Mouse (Mus musculus) C2C12 (cell line): ENCODE results near the gene Prr12. TPM values are rescaled to one million over a fixed set of nuclear protein-coding genes. Genes with fewer than 3 reads are reported as not detected.

ENCODE experiments used
- H3K27me3 ChIP-seq: one replicate; pipeline ENCODE4 v1.6.1; 2011; ENCODE audit not compliant: control insufficient read depth, insufficient read depth, insufficient read length
- H3K36me3 ChIP-seq: one replicate; pipeline ENCODE4 v1.6.1; 2011; ENCODE audit not compliant: control insufficient read depth, insufficient read depth
- H3K4me3 ChIP-seq: one replicate; pipeline ENCODE4 v1.5.1; 2011; ENCODE audit warnings: mild to moderate bottlenecking, control low read depth; ENCODE audit not compliant: poor library complexity, insufficient read depth, severe bottlenecking
- H3K79me2 ChIP-seq: one replicate; pipeline ENCODE4 v1.6.1; 2011; ENCODE audit not compliant: control insufficient read depth, insufficient read depth
- H3K79me3 ChIP-seq: one replicate; pipeline ENCODE4 v1.6.1; 2011; ENCODE audit warnings: low read depth, control low read depth
- H3ac ChIP-seq: one replicate; pipeline ENCODE3; 2011; ENCODE audit warnings: low read depth; ENCODE audit not compliant: control insufficient read depth, insufficient read length
- CEBPB ChIP-seq: IDR thresholded peaks from one replicate; pipeline ENCODE4 v1.6.1; 2011; ENCODE audit warnings: low read depth, mild to moderate bottlenecking, control low read depth, moderate library complexity
- CTCF ChIP-seq: IDR thresholded peaks from one replicate; pipeline ENCODE4 v1.5.1; 2011; ENCODE audit not compliant: control insufficient read depth, insufficient read depth, insufficient read length
- FOSL1 ChIP-seq: IDR thresholded peaks from one replicate; pipeline ENCODE4 v1.8.0; 2011; ENCODE audit warnings: mild to moderate bottlenecking, low read length; ENCODE audit not compliant: poor library complexity, insufficient read depth, severe bottlenecking
- MAX ChIP-seq: IDR thresholded peaks from one replicate; pipeline ENCODE4 v1.6.1; 2011; ENCODE audit warnings: mild to moderate bottlenecking, control low read depth
- MYOD1 ChIP-seq: IDR thresholded peaks from one replicate; pipeline ENCODE4 v1.6.1; 2011; ENCODE audit warnings: low read depth; ENCODE audit not compliant: control insufficient read depth, insufficient read length
- MYOG ChIP-seq: IDR thresholded peaks from one replicate; pipeline ENCODE4 v1.6.1; 2011; ENCODE audit not compliant: control insufficient read depth, insufficient read length; ENCODE audit errors: extremely low read depth
- USF1 ChIP-seq: IDR thresholded peaks from one replicate; pipeline ENCODE4 v1.6.1; 2011; ENCODE audit warnings: low read depth, mild to moderate bottlenecking, control low read depth, moderate library complexity
- polyA plus RNA-seq: library from polyadenylated mRNA; unstranded; fragments of >200 nt; fragmentation: generic; extraction: Trizol; gene quantifications from one replicate; pipeline ENCODE4 v1.2.1, GENCODE M21; 2012; ENCODE audit warnings: missing spikeins

The Prr12 gene
- polyA plus RNA-seq, 1 experiment, result 14.2 TPM

DNA sequence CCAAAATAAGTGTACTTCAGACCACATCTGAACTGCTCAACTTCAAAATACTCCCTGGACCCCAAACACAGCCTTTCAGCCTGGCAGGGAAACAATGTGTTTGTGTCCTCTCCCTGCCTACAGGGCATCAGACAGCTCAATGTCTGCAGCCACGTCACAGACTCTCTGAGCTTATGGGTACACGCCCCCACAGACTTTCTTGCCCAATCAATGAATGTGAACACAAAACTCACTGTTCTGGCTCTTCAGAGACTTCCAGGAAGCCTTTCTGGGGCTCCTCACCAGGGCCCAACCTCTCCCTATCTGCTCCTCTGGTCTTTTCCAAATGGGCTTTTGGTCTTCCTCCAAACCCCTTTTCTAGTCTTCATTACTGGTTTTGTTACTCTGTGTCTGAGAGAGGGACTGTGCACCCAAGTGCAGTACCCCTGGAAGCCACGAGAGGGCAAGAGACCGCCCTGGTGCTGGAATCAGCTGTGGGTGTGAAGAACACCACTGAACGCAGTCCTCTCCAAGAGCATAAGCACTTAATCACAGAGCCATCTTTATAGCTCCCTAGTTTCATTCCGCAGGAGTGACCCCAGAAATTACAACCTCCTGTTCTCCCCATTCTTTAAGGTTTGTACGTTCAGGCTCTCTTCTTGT, 14.8 kb downstream of the Prr12 start:
- peaks cover 49% of the 10 kb centered on the region for H3K36me3 ChIP-seq
- TF ChIP-seq FOSL1 (no peak), CTCF (peak; percentile 53)
- peak overlapping the region; percentile 24 for H3ac ChIP-seq
- H3K79me2 ChIP-seq, result peaks cover 25% of the 10 kb centered on the region
- peaks cover 8% of the 10 kb centered on the region for H3K79me3 ChIP-seq
- H3K27me3 ChIP-seq, result no peaks in the 10 kb centered on the region
- H3K4me3 ChIP-seq, result no peak overlapping the region

DNA sequence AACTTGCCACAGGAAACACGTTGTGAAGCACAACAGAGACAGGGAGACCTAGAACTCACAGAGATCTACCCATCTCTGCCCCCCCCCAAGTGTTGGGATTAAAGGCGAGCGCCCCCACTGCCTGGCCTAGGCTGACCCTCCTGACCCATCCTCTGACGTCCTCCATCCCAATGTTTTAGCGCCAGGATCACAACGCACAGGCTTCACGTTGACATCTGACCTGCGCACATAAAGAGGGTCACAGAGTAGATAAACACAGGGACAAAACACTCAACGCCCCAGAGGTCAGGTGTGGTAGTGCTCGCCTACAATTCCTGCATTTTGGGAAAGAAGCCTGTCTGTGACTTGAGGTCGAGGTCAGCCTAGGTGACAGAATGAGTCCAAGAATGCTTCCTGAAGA, 16.0 kb downstream of the Prr12 start:
- H3K27me3 ChIP-seq, result no peaks in the 10 kb centered on the region
- TF ChIP-seq MAX (no peak), CTCF (no peak), CEBPB (no peak), USF1 (no peak), FOSL1 (no peak), MYOG (no peak), MYOD1 (no peak)
- peaks cover 5% of the 10 kb centered on the region for H3K79me3 ChIP-seq
- no peak overlapping the region for H3ac ChIP-seq
- no peak overlapping the region for H3K4me3 ChIP-seq
- peaks cover 21% of the 10 kb centered on the region for H3K79me2 ChIP-seq
- peaks cover 52% of the 10 kb centered on the region for H3K36me3 ChIP-seq

DNA sequence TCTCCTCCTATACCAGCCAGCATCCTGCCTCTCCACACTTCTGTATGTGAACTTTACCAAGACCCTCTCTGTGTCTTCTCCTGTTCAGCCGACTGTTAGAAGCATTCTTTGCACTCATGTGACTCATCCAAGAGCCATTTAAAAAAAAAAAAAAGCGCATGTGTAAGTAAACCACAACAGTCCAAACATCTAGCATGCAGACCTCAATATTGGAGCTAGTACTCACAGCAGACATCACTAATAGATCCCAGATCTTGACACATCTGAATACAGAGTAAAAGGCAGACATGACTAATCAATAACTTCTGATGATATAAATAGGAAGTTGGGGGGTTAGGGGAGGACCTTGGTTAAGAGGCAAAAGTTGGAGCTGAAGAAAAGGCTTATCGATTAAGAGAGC, 17.1 kb downstream of the Prr12 start:
- Histone ChIP-seq H3K4me3 (no peak overlapping the region), H3K79me3 (peaks cover 5% of the 10 kb centered on the region), H3K79me2 (peaks cover 21% of the 10 kb centered on the region), H3K27me3 (no peaks in the 10 kb centered on the region), H3K36me3 (peaks cover 57% of the 10 kb centered on the region), H3ac (no peak overlapping the region)
- TF ChIP-seq USF1 (no peak), MAX (no peak), CEBPB (no peak), CTCF (no peak), MYOD1 (no peak), FOSL1 (peak; percentile 23), MYOG (no peak)

DNA sequence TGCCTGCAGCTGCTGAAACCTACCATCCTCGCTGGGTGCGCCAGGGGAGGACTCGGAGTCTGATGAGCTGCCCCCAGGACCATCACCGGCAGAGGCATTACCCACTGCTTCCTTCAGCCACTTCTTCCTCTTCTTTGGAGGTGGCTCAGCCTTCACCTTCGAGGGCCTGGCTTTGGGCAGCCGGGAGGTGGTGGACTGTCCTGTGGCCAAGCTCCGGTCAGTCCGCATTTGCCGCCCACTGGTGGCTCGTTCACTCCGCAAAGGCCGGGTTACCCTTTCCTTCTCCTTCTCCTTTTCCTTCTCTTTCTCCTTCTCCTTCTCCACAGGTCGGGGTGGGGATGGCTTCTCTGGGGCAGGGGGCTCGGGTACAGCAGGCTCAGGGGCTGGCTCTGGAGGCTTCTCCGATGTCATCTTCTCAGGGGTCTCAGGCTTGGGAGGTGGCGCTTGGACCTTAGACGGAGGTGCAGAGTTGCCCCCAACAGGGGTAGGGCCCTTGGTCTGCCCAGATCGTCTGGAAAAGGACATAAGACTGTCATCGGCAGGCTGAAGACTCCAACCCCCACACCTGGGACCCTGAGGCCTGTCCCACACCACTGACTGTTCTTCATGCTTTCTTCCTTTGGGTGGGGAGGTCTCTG, 18.8 kb downstream of the Prr12 start:
- H3ac ChIP-seq, result no peak overlapping the region
- H3K36me3 ChIP-seq, result peaks cover 63% of the 10 kb centered on the region
- no peak overlapping the region for H3K4me3 ChIP-seq
- H3K79me2 ChIP-seq, result peaks cover 21% of the 10 kb centered on the region
- no peak for TF ChIP-seq USF1
- no peak for TF ChIP-seq CEBPB
- TF ChIP-seq CTCF, result no peak
- TF ChIP-seq MYOD1, result no peak
- TF ChIP-seq MYOG, result no peak
- TF ChIP-seq MAX, result no peak
- TF ChIP-seq FOSL1, result no peak
- H3K79me3 ChIP-seq, result peaks cover 4% of the 10 kb centered on the region
- H3K27me3 ChIP-seq, result no peaks in the 10 kb centered on the region

DNA sequence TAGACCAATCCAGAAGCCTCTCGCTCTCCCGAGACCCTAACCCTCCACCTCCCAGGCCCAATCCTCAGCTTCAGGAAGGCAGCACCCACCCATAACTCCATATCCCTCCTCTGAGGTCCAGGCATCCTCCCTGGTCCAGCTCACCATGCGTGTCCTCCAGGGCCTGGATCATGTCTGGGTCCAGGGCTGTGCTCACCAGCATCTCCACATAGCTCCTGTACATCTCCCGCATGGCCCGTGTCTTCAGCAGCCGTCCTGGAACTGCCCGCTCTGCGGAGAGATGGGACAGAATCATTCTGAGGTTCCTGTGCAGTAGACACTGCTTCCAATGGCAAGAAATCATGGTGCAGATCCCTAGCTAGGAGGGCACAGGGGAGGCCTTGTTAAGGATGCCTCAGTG, 21.8 kb downstream of the Prr12 start:
- Histone ChIP-seq H3ac (no peak overlapping the region), H3K27me3 (no peaks in the 10 kb centered on the region), H3K36me3 (peaks cover 51% of the 10 kb centered on the region), H3K79me2 (no peaks in the 10 kb centered on the region), H3K4me3 (no peak overlapping the region), H3K79me3 (no peaks in the 10 kb centered on the region)
- TF ChIP-seq FOSL1 (no peak), MYOG (no peak), USF1 (no peak), CEBPB (no peak), MYOD1 (no peak), CTCF (no peak), MAX (no peak)

DNA sequence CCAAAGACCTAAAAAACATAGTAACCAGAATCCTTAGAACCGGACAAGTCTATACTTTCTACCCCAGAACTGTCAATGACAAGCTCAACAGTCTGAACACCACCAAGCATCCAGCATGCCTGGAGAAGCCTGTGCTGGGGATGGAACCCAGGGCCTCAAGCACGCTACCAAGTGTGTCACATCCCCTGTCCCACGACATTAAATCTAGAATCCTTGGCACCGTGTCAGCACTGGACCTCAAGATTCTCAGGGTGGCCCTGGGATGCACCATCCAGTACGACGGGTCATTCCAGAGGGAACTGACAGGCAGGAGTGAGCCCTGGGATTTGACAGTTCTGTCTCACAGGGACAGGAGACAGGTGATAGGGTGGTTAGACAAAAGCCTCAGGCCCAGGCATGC, 22.7 kb downstream of the Prr12 start:
- Histone ChIP-seq H3K79me2 (no peaks in the 10 kb centered on the region), H3K79me3 (no peaks in the 10 kb centered on the region), H3ac (no peak overlapping the region), H3K36me3 (peaks cover 44% of the 10 kb centered on the region), H3K4me3 (no peak overlapping the region), H3K27me3 (no peaks in the 10 kb centered on the region)
- no peak for TF ChIP-seq USF1
- no peak for TF ChIP-seq MYOD1
- no peak for TF ChIP-seq MAX
- TF ChIP-seq CEBPB, result no peak
- TF ChIP-seq MYOG, result no peak
- TF ChIP-seq FOSL1, result no peak
- no peak for TF ChIP-seq CTCF
